Mouse (Mus musculus) lung, adult 2 months (tissue): ENCODE measurements around the gene Disp1.

Source experiments
- CTCF ChIP-seq: fragments of 200-500 bp; IDR thresholded peaks from 2 replicates; pipeline ENCODE4 v1.5.1; 2011; ENCODE audit warnings: mild to moderate bottlenecking, low read length, control low read depth; ENCODE audit not compliant: insufficient read depth
- POLR2A ChIP-seq: fragments of 200-500 bp; IDR thresholded peaks from 2 replicates; pipeline ENCODE4 v1.6.1; 2011; ENCODE audit warnings: low read depth, mild to moderate bottlenecking, control low read depth, low read length, borderline replicate concordance; ENCODE audit errors: extremely low read depth

DNA sequence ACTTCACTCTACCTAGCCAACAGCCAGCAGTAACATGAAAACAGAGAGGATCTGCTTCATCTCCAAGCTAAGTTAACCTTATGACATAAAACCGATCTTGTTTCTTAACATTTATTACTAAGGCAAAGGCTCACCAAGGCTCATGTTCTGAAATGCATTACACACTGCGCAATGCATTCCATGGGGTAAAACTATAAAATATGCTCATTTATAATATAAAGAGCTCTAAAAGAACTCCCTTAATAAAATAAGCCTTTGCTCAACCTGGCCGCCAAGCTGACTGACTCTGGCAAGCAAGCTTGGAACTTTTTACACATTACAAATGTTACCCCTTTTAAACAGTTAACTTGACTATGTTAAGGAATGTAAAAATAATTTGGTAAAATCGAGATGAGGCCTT lies 94.1 kb downstream of the Disp1 start:
- TF ChIP-seq POLR2A (no peak), CTCF (no peak)
